Mouse (Mus musculus) forebrain, embryonic 14.5 days (tissue): ENCODE results near the gene Met. TPM values are rescaled to one million over a fixed set of nuclear protein-coding genes. Genes with fewer than 3 reads are reported as not detected.

Source experiments
- ATAC-seq: fragments of 200-750 bp; cut with Nextera tagmentation; 2 replicates; pipeline ENCODE4 v1.8.0; 2017; ENCODE audit warnings: mild to moderate bottlenecking, moderate library complexity
- DNase-seq: peaks from one replicate; pipeline ENCODE4 v3.0.0-alpha.2; 2015; ENCODE audit warnings: low spot score
- H3K27ac ChIP-seq: fragments of 300-500 bp; sonication (generic); 2 replicates; pipeline ENCODE4 v1.5.1; 2014; ENCODE audit warnings: low read depth, mild to moderate bottlenecking, control low read depth, low read length, moderate library complexity
- H3K27me3 ChIP-seq: fragments of 300-500 bp; sonication (generic); replicated peaks from 2 replicates; pipeline ENCODE4 v1.6.1; 2014; ENCODE audit warnings: low read length, control low read depth, mixed read lengths; ENCODE audit not compliant: control insufficient read depth, insufficient read depth
- H3K36me3 ChIP-seq: fragments of 300-500 bp; sonication (generic); 2 replicates; pipeline ENCODE4 v1.6.1; 2014; ENCODE audit warnings: low read length, control low read depth; ENCODE audit not compliant: control insufficient read depth, insufficient read depth
- H3K4me1 ChIP-seq: fragments of 300-500 bp; sonication (generic); 2 replicates; pipeline ENCODE4 v1.6.1; 2014; ENCODE audit warnings: antibody characterized with exemption, low read length, control low read depth; ENCODE audit not compliant: control insufficient read depth, insufficient read depth
- H3K4me2 ChIP-seq: fragments of 300-500 bp; sonication (generic); 2 replicates; pipeline ENCODE4 v1.6.1; 2014; ENCODE audit warnings: mild to moderate bottlenecking, control low read depth, low read length
- H3K4me3 ChIP-seq: fragments of 300-500 bp; sonication (generic); 2 replicates; pipeline ENCODE4 v1.5.1; 2014; ENCODE audit warnings: low read depth, low read length, control low read depth
- H3K9ac ChIP-seq: fragments of 300-500 bp; sonication (generic); 2 replicates; pipeline ENCODE4 v1.6.1; 2014; ENCODE audit warnings: mild to moderate bottlenecking, low read length, control low read depth, moderate library complexity
- H3K9me3 ChIP-seq: fragments of 300-500 bp; sonication (generic); replicated peaks from 2 replicates; pipeline ENCODE4 v1.6.1; 2016; ENCODE audit warnings: low read length, control low read depth, mixed read lengths; ENCODE audit not compliant: control insufficient read depth
- WGBS: fragments of 180-500 bp; shearing (Covaris S2); extraction: QIAGEN DNeasy Blood & Tissue Kit; methylation state at CpG from one replicate; pipeline ENCODE4 v1.1.7; 2014; 5-methylcytosine and 5-hydroxymethylcytosine counted together
- polyA plus RNA-seq: library from polyadenylated mRNA; unstranded; fragments of >200 nt; fragmentation: Nextera tagmentation; extraction: Ambion mirVana; gene quantifications from 2 replicates; pipeline ENCODE4 v1.2.1, GENCODE M21; 2014

Met gene
- polyA plus RNA-seq, 1 experiment from 2014 or later: 0.98 TPM

DNA sequence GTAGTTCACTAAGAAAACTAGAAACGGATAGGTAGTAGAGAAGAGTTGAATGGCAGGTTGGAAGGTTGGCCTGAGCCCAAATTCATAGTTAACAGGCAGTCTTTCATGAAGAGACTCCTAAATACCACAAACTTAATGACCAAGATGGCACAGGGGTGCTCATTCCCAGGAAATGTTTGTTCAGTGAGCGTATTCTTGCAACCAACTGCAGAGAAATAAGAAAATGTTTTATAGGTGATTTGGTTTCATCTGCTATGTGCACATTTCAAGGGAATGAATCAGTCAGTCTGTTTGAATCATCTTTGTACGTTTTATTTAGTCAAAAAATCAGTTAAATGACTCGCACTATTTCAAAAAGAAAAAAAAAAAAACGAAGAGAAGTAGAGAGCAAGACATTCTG, 21.6 kb downstream of the Met start:
- no peak overlapping the region for H3K9ac ChIP-seq
- no peak overlapping the region for H3K4me2 ChIP-seq
- no peaks in the 10 kb centered on the region for H3K9me3 ChIP-seq
- no peak for DNase-seq
- H3K27ac ChIP-seq: no peak overlapping the region
- H3K36me3 ChIP-seq: no peaks in the 10 kb centered on the region
- 91% methylated on average over 5 of the region's 5 CpGs for WGBS
- H3K4me1 ChIP-seq: no peaks in the 10 kb centered on the region
- no peak overlapping the region for H3K4me3 ChIP-seq
- ATAC-seq: no peak
- H3K27me3 ChIP-seq: no peaks in the 10 kb centered on the region

DNA sequence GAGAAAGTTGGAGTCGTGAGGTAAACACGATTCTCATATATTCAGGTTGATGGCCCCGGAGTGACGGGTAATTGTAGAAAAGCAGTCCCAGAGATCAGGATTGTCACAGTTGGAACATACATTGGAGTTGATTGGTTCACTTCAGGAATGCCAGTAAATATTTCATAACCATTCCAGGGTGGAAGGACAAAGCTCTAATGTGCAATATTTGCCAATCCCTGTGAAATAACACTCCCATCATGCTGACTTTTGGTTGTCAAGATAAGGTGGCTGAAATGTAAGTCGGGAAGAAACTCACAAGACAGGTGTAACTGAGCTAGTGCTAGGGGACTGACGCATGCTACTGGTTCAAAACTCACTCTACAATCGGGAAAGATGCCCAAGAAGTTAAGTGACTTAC, 22.2 kb downstream of the Met start:
- Histone ChIP-seq H3K27ac (no peak overlapping the region), H3K4me2 (no peak overlapping the region), H3K27me3 (no peaks in the 10 kb centered on the region), H3K36me3 (no peaks in the 10 kb centered on the region), H3K4me1 (no peaks in the 10 kb centered on the region), H3K9ac (no peak overlapping the region), H3K4me3 (no peak overlapping the region), H3K9me3 (no peaks in the 10 kb centered on the region)
- 95% methylated on average over 7 of the region's 7 CpGs for WGBS
- DNase-seq: no peak
- ATAC-seq: no peak

DNA sequence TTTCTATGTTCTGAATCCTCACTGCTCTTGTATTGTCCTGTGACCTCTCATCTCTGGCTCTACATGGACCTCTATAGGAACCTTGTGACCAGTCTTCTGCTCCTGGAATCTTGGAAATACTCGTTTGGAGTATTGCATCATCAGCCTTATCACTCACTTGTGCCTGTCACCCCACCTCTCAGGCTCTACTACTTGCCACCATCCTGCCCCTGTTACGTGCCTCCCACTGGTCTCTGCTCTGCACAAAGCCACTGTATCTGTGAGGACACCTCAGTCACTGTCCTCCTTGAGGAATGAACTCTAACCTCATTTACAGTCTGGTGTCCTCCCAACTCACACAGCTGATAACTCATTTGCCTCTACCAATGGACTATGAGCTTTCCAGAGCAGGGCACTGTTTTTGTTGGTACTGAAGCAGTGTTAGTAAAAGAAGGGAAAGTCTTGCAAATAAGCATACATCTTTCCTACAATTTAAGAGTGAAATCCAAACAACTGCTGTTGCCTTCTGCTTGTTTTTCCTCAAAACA, 24.8 kb downstream of the Met start:
- Histone ChIP-seq H3K4me2 (no peak overlapping the region), H3K4me3 (no peak overlapping the region), H3K36me3 (no peaks in the 10 kb centered on the region), H3K9ac (no peak overlapping the region), H3K9me3 (no peaks in the 10 kb centered on the region), H3K27me3 (no peaks in the 10 kb centered on the region), H3K27ac (no peak overlapping the region), H3K4me1 (no peaks in the 10 kb centered on the region)
- WGBS: 68% methylated on average over 2 of the region's 2 CpGs
- no peak for ATAC-seq
- DNase-seq: no peak

DNA sequence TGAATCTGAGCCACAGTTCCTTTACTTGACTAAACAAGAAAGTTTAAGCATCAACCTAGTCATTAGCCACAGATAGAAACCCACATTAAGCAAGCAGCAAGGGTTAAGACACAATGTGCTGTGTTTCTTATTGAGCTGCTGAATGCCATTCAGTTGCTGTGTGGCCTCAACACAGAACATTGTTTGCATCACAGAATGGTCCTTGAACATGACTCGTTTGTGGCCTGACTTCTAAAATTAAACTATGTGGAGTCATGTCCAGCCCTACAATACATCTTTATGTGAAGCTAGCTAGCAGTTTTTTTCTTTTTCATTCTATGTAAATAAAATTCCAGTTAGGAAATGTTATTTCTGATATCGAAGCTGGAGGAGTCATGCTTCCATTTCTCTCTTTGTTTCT, 27.2 kb downstream of the Met start:
- 40% methylated on average over 2 of the region's 2 CpGs for WGBS
- H3K4me3 ChIP-seq: no peak overlapping the region
- DNase-seq (no peak), ATAC-seq (no peak)
- H3K4me1 ChIP-seq: no peaks in the 10 kb centered on the region
- H3K4me2 ChIP-seq: no peak overlapping the region
- no peak overlapping the region for H3K9ac ChIP-seq
- H3K9me3 ChIP-seq: no peaks in the 10 kb centered on the region
- no peaks in the 10 kb centered on the region for H3K27me3 ChIP-seq
- no peaks in the 10 kb centered on the region for H3K36me3 ChIP-seq
- H3K27ac ChIP-seq: no peak overlapping the region

DNA sequence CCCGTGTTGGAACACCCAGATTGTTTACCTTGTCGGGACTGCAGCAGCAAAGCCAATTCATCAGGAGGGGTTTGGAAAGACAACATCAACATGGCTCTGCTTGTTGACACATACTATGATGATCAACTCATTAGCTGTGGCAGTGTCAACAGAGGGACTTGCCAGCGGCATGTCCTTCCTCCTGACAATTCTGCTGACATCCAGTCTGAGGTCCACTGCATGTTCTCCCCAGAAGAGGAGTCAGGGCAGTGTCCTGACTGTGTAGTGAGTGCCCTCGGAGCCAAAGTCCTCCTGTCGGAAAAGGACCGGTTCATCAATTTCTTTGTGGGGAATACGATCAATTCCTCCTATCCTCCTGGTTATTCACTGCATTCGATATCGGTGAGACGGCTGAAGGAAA, 27.9 kb downstream of the Met start:
- H3K4me1 ChIP-seq: no peaks in the 10 kb centered on the region
- H3K9me3 ChIP-seq: no peaks in the 10 kb centered on the region
- no peaks in the 10 kb centered on the region for H3K36me3 ChIP-seq
- WGBS: 95% methylated on average over 10 of the region's 10 CpGs
- ATAC-seq (no peak), DNase-seq (no peak)
- H3K27ac ChIP-seq: no peak overlapping the region
- no peak overlapping the region for H3K4me2 ChIP-seq
- H3K9ac ChIP-seq: no peak overlapping the region
- no peaks in the 10 kb centered on the region for H3K27me3 ChIP-seq
- H3K4me3 ChIP-seq: no peak overlapping the region

DNA sequence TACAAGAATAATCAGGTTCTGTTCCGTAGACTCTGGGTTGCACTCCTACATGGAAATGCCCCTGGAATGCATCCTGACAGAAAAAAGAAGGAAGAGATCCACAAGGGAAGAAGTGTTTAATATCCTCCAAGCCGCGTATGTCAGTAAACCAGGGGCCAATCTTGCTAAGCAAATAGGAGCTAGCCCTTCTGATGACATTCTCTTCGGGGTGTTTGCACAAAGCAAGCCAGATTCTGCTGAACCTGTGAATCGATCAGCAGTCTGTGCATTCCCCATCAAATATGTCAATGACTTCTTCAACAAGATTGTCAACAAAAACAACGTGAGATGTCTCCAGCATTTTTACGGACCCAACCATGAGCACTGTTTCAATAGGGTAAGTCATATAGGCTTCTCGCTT, 28.5 kb downstream of the Met start:
- no peaks in the 10 kb centered on the region for H3K9me3 ChIP-seq
- H3K4me3 ChIP-seq: no peak overlapping the region
- no peak for DNase-seq
- no peak overlapping the region for H3K4me2 ChIP-seq
- no peak overlapping the region for H3K27ac ChIP-seq
- no peak overlapping the region for H3K9ac ChIP-seq
- H3K4me1 ChIP-seq: no peaks in the 10 kb centered on the region
- no peaks in the 10 kb centered on the region for H3K27me3 ChIP-seq
- H3K36me3 ChIP-seq: no peaks in the 10 kb centered on the region
- WGBS: 96% methylated on average over 8 of the region's 8 CpGs
- ATAC-seq: no peak

DNA sequence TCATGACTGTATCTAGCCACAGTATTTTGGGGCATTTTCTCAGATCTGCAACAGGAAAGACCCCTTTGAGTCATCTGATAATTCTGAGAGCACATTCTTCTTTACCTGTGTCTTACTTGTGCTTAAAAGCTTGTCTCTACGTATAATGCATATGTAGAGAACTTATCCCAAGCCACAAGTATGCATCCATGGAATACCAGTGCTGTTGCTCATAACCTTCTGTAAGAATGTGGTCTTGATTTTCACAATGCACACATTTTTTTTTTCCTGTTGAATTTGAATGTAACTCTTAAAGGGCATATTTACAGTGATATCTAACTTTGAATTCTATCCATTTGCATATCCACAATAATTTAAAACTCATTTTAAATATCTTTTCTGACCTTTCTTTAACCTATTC, 31.8 kb downstream of the Met start:
- Histone ChIP-seq H3K4me3 (no peak overlapping the region), H3K27me3 (no peaks in the 10 kb centered on the region), H3K9me3 (no peaks in the 10 kb centered on the region), H3K9ac (no peak overlapping the region), H3K4me1 (no peaks in the 10 kb centered on the region), H3K36me3 (no peaks in the 10 kb centered on the region), H3K4me2 (no peak overlapping the region), H3K27ac (no peak overlapping the region)
- 96% methylated on average over 1 of the region's 1 CpGs for WGBS
- DNase-seq (no peak), ATAC-seq (no peak)

DNA sequence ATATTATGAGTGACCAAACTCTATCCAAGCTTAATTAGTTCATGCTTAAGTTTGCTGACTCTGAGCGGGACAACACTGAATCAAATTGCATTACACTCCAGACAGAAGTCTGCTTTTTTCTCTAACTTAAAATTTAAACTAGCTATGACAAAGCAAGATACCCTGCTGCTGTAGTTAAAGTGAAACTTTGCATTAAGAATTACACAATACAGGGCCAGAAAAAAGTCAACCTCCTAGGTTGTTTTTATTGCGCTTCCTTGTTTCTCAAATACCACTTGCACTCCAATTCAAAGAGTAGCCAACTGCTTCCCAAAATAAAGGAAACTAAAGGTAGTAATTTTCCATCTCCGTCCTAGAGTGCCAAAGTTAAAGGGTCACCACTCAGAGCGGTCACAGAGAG, 33.8 kb downstream of the Met start:
- Histone ChIP-seq H3K27me3 (no peaks in the 10 kb centered on the region), H3K27ac (no peak overlapping the region), H3K4me3 (no peak overlapping the region), H3K9ac (no peak overlapping the region), H3K4me1 (no peaks in the 10 kb centered on the region), H3K9me3 (no peaks in the 10 kb centered on the region), H3K36me3 (no peaks in the 10 kb centered on the region), H3K4me2 (no peak overlapping the region)
- WGBS: 64% methylated on average over 4 of the region's 4 CpGs
- ATAC-seq: no peak
- no peak for DNase-seq

DNA sequence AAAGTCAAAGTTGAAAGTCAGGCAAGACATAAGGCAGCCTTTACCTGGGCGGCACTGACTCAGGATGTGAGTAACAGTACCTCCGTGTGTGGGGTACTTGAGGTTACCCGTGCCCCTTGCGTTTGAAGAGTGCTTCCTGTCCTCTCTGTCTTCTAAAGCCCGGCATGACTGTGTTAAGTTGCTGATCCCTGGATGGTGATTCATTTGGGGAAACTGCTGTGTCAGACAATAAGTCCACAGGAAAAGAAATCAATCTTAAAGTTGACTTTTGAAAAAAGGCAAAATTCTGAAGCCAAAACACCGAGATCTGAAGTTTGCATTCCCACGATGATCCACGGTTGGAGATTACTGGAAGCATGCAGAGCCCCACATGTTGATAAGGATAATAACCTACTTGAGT, 35.2 kb downstream of the Met start:
- Histone ChIP-seq H3K4me3 (no peak overlapping the region), H3K9me3 (no peaks in the 10 kb centered on the region), H3K36me3 (no peaks in the 10 kb centered on the region), H3K4me1 (no peaks in the 10 kb centered on the region), H3K27me3 (no peaks in the 10 kb centered on the region), H3K9ac (no peak overlapping the region), H3K27ac (no peak overlapping the region), H3K4me2 (no peak overlapping the region)
- WGBS: 91% methylated on average over 8 of the region's 8 CpGs
- DNase-seq: no peak
- ATAC-seq: no peak
